Mouse (Mus musculus) right cerebral cortex, postnatal 25 days (tissue): ENCODE measurements around the gene Gadd45b.

ENCODE experiments used
- DNase-seq: peaks from one replicate; pipeline ENCODE4 v3.0.0; 2022

Gene Gadd45b

GRCm38 (mm10) chr10:80936135-80936809 lies 6.4 kb downstream of the Gadd45b start:
- DNase-seq, result peak; percentile 46

GRCm38 (mm10) chr10:80936810-80937164 lies 6.9 kb downstream of the Gadd45b start:
- no peak for DNase-seq

- DNase-seq, result no peak
These were observed 7.8 kb downstream of the Gadd45b start for GRCm38 (mm10) chr10:80937646-80938045.

GRCm38 (mm10) chr10:80938831-80939550 lies 9.1 kb downstream of the Gadd45b start:
- no peak for DNase-seq

- DNase-seq, result peak; percentile 75
These were observed 9.8 kb downstream of the Gadd45b start for GRCm38 (mm10) chr10:80939671-80940070.

- no peak for DNase-seq
These were observed 10.6 kb downstream of the Gadd45b start for GRCm38 (mm10) chr10:80940320-80940987.

GRCm38 (mm10) chr10:80940988-80941347 lies 11.1 kb downstream of the Gadd45b start:
- no peak for DNase-seq

- no peak for DNase-seq
These were observed 13.0 kb downstream of the Gadd45b start for GRCm38 (mm10) chr10:80942919-80943318.

- no peak for DNase-seq
These were observed 13.8 kb downstream of the Gadd45b start for GRCm38 (mm10) chr10:80943701-80944100.

- no peak for DNase-seq
These were observed 14.4 kb downstream of the Gadd45b start for GRCm38 (mm10) chr10:80944231-80944630.

- DNase-seq, result no peak
These were observed 17.0 kb downstream of the Gadd45b start for GRCm38 (mm10) chr10:80946684-80947437.

- no peak for DNase-seq
These were observed 17.9 kb downstream of the Gadd45b start for GRCm38 (mm10) chr10:80947802-80948201.

- DNase-seq, result no peak
These were observed 18.7 kb downstream of the Gadd45b start for GRCm38 (mm10) chr10:80948570-80948969.

- no peak for DNase-seq
These were observed 19.2 kb downstream of the Gadd45b start for GRCm38 (mm10) chr10:80949081-80949480.

- no peak for DNase-seq
These were observed 20.4 kb downstream of the Gadd45b start for GRCm38 (mm10) chr10:80950314-80950713.

GRCm38 (mm10) chr10:80951761-80952390 lies 22.0 kb downstream of the Gadd45b start:
- DNase-seq, result no peak

- DNase-seq, result no peak
These were observed 22.6 kb downstream of the Gadd45b start for GRCm38 (mm10) chr10:80952449-80952848.

- no peak for DNase-seq
These were observed 24.5 kb downstream of the Gadd45b start for GRCm38 (mm10) chr10:80954415-80954814.

- DNase-seq, result no peak
These were observed 25.0 kb downstream of the Gadd45b start for GRCm38 (mm10) chr10:80954843-80955242.

GRCm38 (mm10) chr10:80955536-80955935 lies 25.7 kb downstream of the Gadd45b start:
- DNase-seq, result peak; percentile 49

- no peak for DNase-seq
These were observed 26.5 kb downstream of the Gadd45b start for GRCm38 (mm10) chr10:80956385-80956784.

- DNase-seq, result no peak
These were observed 27.0 kb downstream of the Gadd45b start for GRCm38 (mm10) chr10:80956901-80957300.

GRCm38 (mm10) chr10:80957791-80958190 lies 27.9 kb downstream of the Gadd45b start:
- DNase-seq, result no peak
